Mouse (Mus musculus): ENCODE results near the gene Klk8. TPM values are rescaled to one million over a fixed set of nuclear protein-coding genes. Genes with fewer than 3 reads are reported as not detected.

The Klk8 gene
- polyA plus RNA-seq, 1 experiment: 1.9 TPM

- TF ChIP-seq CTCF (IDR thresholded peaks at IDR 0.05; ENCODE audit: borderline replicate concordance, insufficient read depth, low read depth, low read length): no peak
- TF ChIP-seq POLR2A (IDR thresholded peaks at IDR 0.05; ENCODE audit: borderline replicate concordance, insufficient read depth, low read length): no peak
- Histone ChIP-seq H3K4me1 (ENCODE audit: control insufficient read depth, insufficient read depth, low read length) (no peaks in the 10 kb centered on the region), H3K4me3 (replicated peaks; ENCODE audit: insufficient read depth, low read depth, low read length) (no peak overlapping the region), H3K27ac (ENCODE audit: insufficient read depth, low read length) (no peak overlapping the region), H3K27me3 (ENCODE audit: control insufficient read depth, insufficient read depth, low read length) (no peaks in the 10 kb centered on the region)
- 79% methylated on average over 3 of the region's 3 CpGs for WGBS
- DNase-seq: no peak
These were observed 24.5 kb upstream of the Klk8 start for GRCm38 (mm10) chr7:43772901-43773300.

DNA sequence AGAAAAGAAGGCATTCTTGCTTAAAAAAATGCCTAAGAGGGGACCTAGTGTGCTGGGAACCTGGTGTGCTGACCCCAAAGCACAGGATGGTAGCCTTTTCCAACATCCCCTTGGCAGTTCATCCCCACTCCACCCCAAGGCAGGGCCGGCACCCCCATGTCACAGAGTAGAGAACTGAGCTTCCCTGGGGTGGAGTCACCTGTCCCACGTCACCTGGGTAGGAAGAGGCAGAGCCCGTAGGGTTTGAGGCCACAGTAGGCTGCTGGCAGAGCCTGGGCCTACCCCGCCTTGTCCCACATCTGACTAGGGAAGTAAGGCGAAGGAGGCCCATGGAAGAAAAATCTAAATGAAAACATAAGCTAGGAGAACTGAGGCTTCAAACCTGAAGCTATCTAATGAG is 23.0 kb upstream of the Klk8 start, which contains the start of gene Klk11:
Klk11 (plus strand) TSS at position 241 of the 400 bp plus-strand sequence.
- 85% methylated on average over 5 of the region's 5 CpGs for WGBS
- no peak for TF ChIP-seq POLR2A (IDR thresholded peaks at IDR 0.05; ENCODE audit: borderline replicate concordance, insufficient read depth, low read length)
- no peak for TF ChIP-seq CTCF (IDR thresholded peaks at IDR 0.05; ENCODE audit: borderline replicate concordance, insufficient read depth, low read depth, low read length)
- H3K4me1 ChIP-seq (ENCODE audit: control insufficient read depth, insufficient read depth, low read length): no peaks in the 10 kb centered on the region

DNA sequence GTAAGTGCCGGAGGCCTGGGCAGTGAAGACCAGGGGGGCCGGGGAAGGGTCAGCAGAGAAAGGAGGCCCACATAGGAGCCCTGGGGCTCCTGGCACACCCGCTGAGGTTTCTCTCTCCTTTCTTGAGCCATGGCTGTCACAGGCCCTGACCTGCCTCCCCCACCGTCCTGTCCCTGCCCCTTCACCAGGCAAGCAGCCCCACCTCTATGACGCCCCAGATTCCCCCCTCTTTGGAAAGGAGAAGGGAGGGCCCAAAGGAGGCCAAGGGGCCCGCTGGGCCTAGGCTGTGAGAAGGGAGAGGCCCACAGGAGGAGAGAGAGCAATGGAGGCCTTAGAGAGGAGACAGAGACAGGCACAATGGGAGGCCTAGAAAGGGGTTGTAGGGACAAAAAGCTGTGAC is 22.6 kb upstream of the Klk8 start:
- Histone ChIP-seq H3K27me3 (ENCODE audit: control insufficient read depth, insufficient read depth, low read length) (no peaks in the 10 kb centered on the region), H3K4me3 (replicated peaks; ENCODE audit: insufficient read depth, low read depth, low read length) (no peak overlapping the region), H3K27ac (ENCODE audit: insufficient read depth, low read length) (no peak overlapping the region), H3K4me1 (ENCODE audit: control insufficient read depth, insufficient read depth, low read length) (no peaks in the 10 kb centered on the region)
- 47% methylated on average over 6 of the region's 6 CpGs for WGBS
- no peak for DNase-seq
- TF ChIP-seq CTCF (IDR thresholded peaks at IDR 0.05; ENCODE audit: borderline replicate concordance, insufficient read depth, low read depth, low read length): no peak
- no peak for TF ChIP-seq POLR2A (IDR thresholded peaks at IDR 0.05; ENCODE audit: borderline replicate concordance, insufficient read depth, low read length)

More for the DNA sequence above, 23.0 kb upstream of the Klk8 start, which contains the start of gene Klk11:
- Histone ChIP-seq H3K27me3 (ENCODE audit: control insufficient read depth, insufficient read depth, low read length) (no peaks in the 10 kb centered on the region), H3K27ac (ENCODE audit: insufficient read depth, low read length) (no peak within 1 kb of the TSS), H3K4me3 (replicated peaks; ENCODE audit: insufficient read depth, low read depth, low read length) (no peak within 1 kb of the TSS)
- DNase-seq: no peak

DNA sequence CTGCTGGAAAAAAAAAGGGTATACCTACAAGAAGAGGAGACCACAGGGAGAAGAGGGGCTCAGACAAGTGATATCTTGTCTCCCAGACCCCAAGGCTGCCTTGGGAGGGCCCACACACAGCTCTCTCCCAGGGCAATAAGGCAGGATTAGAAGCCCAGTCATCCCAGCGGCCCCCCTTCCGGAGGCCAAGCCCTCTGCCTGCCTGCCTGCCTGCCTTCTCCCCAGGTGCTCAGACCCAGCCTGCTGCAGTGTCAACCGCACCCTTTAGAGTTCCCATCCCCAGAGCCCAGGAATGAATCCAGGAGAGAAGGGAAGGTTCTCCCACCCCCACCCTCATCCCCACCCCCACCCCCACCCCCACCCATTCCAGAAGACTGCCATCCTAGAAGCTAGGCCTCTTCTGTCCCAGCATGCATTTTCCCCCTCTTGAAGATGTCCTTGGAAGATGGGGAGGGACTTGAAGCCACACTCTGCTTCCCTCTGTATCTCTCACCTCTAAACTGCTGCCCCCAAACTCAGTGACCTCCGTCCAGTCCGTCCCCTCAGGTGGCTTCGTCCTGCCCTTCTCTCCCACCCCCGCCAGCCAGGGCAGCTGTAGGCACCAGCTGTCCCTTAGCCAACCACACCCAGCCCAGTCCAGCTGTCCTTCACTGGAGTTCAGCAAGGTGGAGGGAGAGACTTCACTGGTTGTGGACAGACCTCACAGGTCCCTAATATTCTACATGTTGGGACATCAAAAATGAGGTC is 21.9 kb upstream of the Klk8 start:
- DNase-seq: no peak
- TF ChIP-seq POLR2A (IDR thresholded peaks at IDR 0.05; ENCODE audit: borderline replicate concordance, insufficient read depth, low read length) (no peak), CTCF (IDR thresholded peaks at IDR 0.05; ENCODE audit: borderline replicate concordance, insufficient read depth, low read depth, low read length) (no peak)
- Histone ChIP-seq H3K27ac (ENCODE audit: insufficient read depth, low read length) (no peak overlapping the region), H3K27me3 (ENCODE audit: control insufficient read depth, insufficient read depth, low read length) (no peaks in the 10 kb centered on the region), H3K4me3 (replicated peaks; ENCODE audit: insufficient read depth, low read depth, low read length) (no peak overlapping the region), H3K4me1 (ENCODE audit: control insufficient read depth, insufficient read depth, low read length) (no peaks in the 10 kb centered on the region)
- WGBS: 48% methylated on average over 7 of the region's 7 CpGs

DNA sequence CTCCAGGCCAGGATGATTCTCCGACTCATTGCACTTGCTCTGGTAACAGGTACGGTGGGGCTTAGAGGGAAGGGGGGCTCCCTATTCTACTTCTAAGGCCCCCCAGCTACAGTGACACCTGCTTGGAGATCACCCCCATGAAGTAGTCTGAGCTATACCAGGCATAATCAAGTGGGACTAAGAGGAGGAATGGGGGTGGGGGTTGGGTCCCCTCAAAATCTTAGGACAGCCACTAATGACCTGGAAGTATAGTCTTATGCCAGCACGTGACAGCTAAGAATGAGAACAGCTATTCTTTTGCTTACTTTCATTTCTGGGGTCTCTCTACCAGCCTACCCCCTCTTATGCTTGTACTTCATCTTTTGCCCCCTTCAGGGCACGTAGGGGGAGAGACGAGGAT is 20.9 kb upstream of the Klk8 start:
- no peaks in the 10 kb centered on the region for H3K27me3 ChIP-seq (ENCODE audit: control insufficient read depth, insufficient read depth, low read length)
- no peaks in the 10 kb centered on the region for H3K4me1 ChIP-seq (ENCODE audit: control insufficient read depth, insufficient read depth, low read length)
- no peak for TF ChIP-seq CTCF (IDR thresholded peaks at IDR 0.05; ENCODE audit: borderline replicate concordance, insufficient read depth, low read depth, low read length)
- TF ChIP-seq POLR2A (IDR thresholded peaks at IDR 0.05; ENCODE audit: borderline replicate concordance, insufficient read depth, low read length): no peak
- H3K4me3 ChIP-seq (replicated peaks; ENCODE audit: insufficient read depth, low read depth, low read length): no peak overlapping the region
- WGBS: 81% methylated on average over 5 of the region's 5 CpGs
- no peak for DNase-seq
- no peak overlapping the region for H3K27ac ChIP-seq (ENCODE audit: insufficient read depth, low read length)

DNA sequence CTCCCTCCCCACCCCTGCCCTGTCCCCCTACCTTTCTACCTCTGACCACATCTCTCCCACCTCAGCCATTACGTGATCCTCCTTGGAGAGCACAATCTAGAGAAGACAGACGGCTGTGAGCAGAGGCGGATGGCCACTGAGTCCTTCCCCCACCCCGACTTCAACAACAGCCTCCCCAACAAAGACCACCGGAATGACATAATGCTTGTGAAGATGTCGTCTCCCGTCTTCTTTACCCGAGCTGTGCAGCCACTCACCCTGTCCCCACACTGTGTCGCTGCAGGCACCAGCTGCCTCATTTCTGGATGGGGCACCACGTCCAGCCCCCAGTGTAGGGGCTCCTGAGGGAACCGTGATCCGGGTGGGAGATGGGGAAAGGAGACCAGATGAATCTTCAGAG is 20.0 kb upstream of the Klk8 start:
- H3K27ac ChIP-seq (ENCODE audit: insufficient read depth, low read length): no peak overlapping the region
- TF ChIP-seq POLR2A (IDR thresholded peaks at IDR 0.05; ENCODE audit: borderline replicate concordance, insufficient read depth, low read length) (no peak), CTCF (IDR thresholded peaks at IDR 0.05; ENCODE audit: borderline replicate concordance, insufficient read depth, low read depth, low read length) (no peak)
- no peak overlapping the region for H3K4me3 ChIP-seq (replicated peaks; ENCODE audit: insufficient read depth, low read depth, low read length)
- 83% methylated on average over 12 of the region's 12 CpGs for WGBS
- no peaks in the 10 kb centered on the region for H3K4me1 ChIP-seq (ENCODE audit: control insufficient read depth, insufficient read depth, low read length)
- DNase-seq: no peak
- no peaks in the 10 kb centered on the region for H3K27me3 ChIP-seq (ENCODE audit: control insufficient read depth, insufficient read depth, low read length)

DNA sequence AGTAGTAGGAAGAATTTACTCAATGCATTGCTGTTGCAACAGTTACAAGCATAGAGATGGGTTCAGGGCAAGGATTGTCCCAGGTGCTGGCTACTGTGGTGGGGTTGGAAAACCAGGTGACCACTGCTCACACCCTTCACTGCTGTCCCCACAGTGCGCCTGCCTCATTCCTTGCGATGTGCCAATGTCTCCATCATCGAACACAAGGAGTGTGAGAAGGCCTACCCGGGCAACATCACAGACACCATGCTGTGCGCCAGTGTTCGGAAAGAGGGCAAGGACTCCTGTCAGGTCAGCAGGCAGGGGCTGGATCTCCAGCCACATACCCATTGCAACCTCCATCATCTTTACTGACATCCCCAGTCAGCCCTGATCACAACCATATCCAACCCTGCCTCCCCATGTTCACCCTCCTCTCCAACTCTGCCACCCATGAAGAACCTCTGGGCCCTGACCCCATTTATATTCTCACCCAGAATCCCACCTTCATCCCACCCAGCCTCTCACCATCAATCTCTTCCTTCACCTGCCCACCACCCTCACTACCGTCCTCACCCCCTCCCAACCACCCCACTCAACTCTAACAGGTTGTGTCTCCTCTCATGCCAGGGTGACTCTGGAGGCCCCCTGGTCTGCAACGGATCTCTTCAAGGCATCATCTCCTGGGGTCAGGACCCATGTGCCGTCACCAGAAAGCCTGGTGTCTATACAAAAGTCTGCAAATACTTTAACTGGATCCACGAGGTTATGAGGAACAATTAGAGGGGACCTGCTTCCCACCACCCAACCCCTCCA is 19.0 kb upstream of the Klk8 start:
- no peak overlapping the region for H3K27ac ChIP-seq (ENCODE audit: insufficient read depth, low read length)
- no peaks in the 10 kb centered on the region for H3K27me3 ChIP-seq (ENCODE audit: control insufficient read depth, insufficient read depth, low read length)
- no peaks in the 10 kb centered on the region for H3K4me1 ChIP-seq (ENCODE audit: control insufficient read depth, insufficient read depth, low read length)
- DNase-seq: no peak
- WGBS: 82% methylated on average over 10 of the region's 10 CpGs
- no peak overlapping the region for H3K4me3 ChIP-seq (replicated peaks; ENCODE audit: insufficient read depth, low read depth, low read length)
- TF ChIP-seq POLR2A (IDR thresholded peaks at IDR 0.05; ENCODE audit: borderline replicate concordance, insufficient read depth, low read length) (no peak), CTCF (IDR thresholded peaks at IDR 0.05; ENCODE audit: borderline replicate concordance, insufficient read depth, low read depth, low read length) (no peak)
